Mouse (Mus musculus) kidney, adult 2 months (tissue): Measurements from ENCODE around the gene Zc3hc1.

ENCODE experiments used
- CTCF ChIP-seq: fragments of 200-500 bp; conservative IDR thresholded peaks from 2 replicates; pipeline ENCODE4 v1.5.1; 2011; ENCODE audit warnings: low read depth, mild to moderate bottlenecking, control low read depth, low read length, moderate library complexity, mixed read lengths; ENCODE audit not compliant: insufficient read depth, insufficient read length
- POLR2A ChIP-seq: fragments of 200-500 bp; IDR thresholded peaks from one replicate; pipeline ENCODE4 v1.6.1; 2011; ENCODE audit warnings: low read depth, low read length, control low read depth

DNA sequence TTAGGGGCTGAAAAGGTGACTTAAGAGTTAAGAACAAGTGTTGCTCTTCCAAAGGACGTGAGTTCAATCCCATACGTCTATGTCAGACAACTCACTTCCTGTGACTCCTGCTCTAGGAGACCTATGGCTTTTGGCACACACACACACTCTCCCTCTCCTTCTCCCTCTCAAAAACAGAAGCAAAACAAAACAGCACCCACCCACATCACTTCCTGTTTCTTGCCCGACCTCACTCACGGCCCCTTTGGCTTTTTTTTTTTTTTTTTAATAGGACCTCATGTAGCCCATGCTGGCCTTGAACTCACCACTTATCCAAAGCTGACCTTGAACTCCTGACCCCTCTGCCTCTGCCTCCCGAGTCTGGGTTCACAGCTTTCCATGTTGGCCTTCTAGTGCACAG, 36.1 kb downstream of the Zc3hc1 start:
- TF ChIP-seq POLR2A (no peak), CTCF (no peak)
